Mouse (Mus musculus): ENCODE data around the gene Adora1. TPM values are rescaled to one million over a fixed set of nuclear protein-coding genes. Genes with fewer than 3 reads are reported as not detected.

Gene Adora1
- total and polyA plus RNA-seq, 3 experiments, result not detected

- TF ChIP-seq SIN3A (IDR thresholded peaks at IDR 0.05; ENCODE audit: low read length), result no peak
- peak; percentile 18; the same call in 1 of the 2 replicates for TF ChIP-seq ZNF384 (IDR thresholded peaks at IDR 0.05; ENCODE audit: low read depth, low read length)
- no peaks in the 10 kb centered on the region for H3K4me1 ChIP-seq (ENCODE audit: control insufficient read depth in 1 of 2, insufficient read depth in 2 of 2, low read length in 2 of 2)
- no peaks in the 10 kb centered on the region for H3K79me2 ChIP-seq (ENCODE audit: control insufficient read depth, insufficient read depth, low read length, poor library complexity)
- no peaks in the 10 kb centered on the region for H3K9me3 ChIP-seq (replicated peaks; ENCODE audit: insufficient read depth, low read length)
- peaks cover 2 to 5% of the 10 kb centered on the region in 2 experiments; a peak in 3 of 4 replicates for H3K27me3 ChIP-seq (ENCODE audit: control insufficient read depth in 1 of 2, insufficient read depth in 2 of 2, low read length in 2 of 2)
- H3K9ac ChIP-seq (ENCODE audit: control insufficient read depth, low read depth, low read length, poor library complexity, severe bottlenecking), result no peak overlapping the region
- no peak overlapping the region for H3K27ac ChIP-seq (ENCODE audit: control insufficient read depth, low read depth, low read length)
- H3K4me3 ChIP-seq (ENCODE audit: control insufficient read depth in 1 of 2, insufficient read depth in 1 of 2, low read depth in 2 of 2, low read length in 2 of 2), result no peak overlapping the region
- no peak for DNase-seq (ENCODE audit: low read depth, low spot score)
- no peaks in the 10 kb centered on the region for H3K36me3 ChIP-seq (ENCODE audit: control insufficient read depth in 1 of 2, insufficient read depth in 2 of 2, low read length in 2 of 2)
These were observed 72.6 kb downstream of the Adora1 start for GRCm38 (mm10) chr1:134162510-134163225.

DNA sequence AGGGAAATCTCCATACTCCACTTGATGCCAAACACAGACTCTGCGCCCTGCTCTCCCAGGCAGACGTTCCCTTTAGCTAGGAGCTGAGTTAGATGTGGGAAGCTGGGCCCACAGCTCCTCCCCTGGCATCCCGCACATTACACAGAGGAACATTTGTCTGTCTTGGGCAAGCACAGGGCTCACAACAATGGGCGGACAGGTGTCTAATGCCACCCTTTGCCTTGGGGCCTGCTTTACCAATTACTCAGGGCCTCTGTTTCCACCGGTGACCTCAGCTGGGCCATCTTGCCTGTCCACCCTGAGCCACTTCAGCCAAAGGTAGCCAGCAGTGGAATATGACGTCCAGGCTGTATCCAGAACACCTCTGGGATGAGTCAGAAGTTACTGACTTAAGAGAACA, 73.8 kb downstream of the Adora1 start:
- no peak overlapping the region for H3K4me3 ChIP-seq (ENCODE audit: control insufficient read depth in 1 of 2, insufficient read depth in 1 of 2, low read depth in 2 of 2, low read length in 2 of 2)
- no peak overlapping the region for H3K9ac ChIP-seq (ENCODE audit: control insufficient read depth, low read depth, low read length, poor library complexity, severe bottlenecking)
- H3K36me3 ChIP-seq (ENCODE audit: control insufficient read depth in 1 of 2, insufficient read depth in 2 of 2, low read length in 2 of 2), result no peaks in the 10 kb centered on the region
- no peak overlapping the region for H3K27ac ChIP-seq (ENCODE audit: control insufficient read depth, low read depth, low read length)
- H3K9me3 ChIP-seq (replicated peaks; ENCODE audit: insufficient read depth, low read length), result no peaks in the 10 kb centered on the region
- no peaks in the 10 kb centered on the region for H3K79me2 ChIP-seq (ENCODE audit: control insufficient read depth, insufficient read depth, low read length, poor library complexity)
- no peak for TF ChIP-seq MYB (IDR thresholded peaks at IDR 0.05; ENCODE audit: low read depth, low read length)
- TF ChIP-seq GATA1 (IDR thresholded peaks at IDR 0.05; ENCODE audit: low read depth, low read length), result no peak
- no peak for TF ChIP-seq SIN3A (IDR thresholded peaks at IDR 0.05; ENCODE audit: low read length)
- no peak for TF ChIP-seq EP300 (IDR thresholded peaks at IDR 0.05; ENCODE audit: low read depth in 1 of 2, low read length in 2 of 2)
- no peak for TF ChIP-seq TCF12 (IDR thresholded peaks at IDR 0.05; ENCODE audit: low read depth, low read length)
- TF ChIP-seq MXI1 (IDR thresholded peaks at IDR 0.05; ENCODE audit: low read depth, low read length), result no peak
- no peak for TF ChIP-seq MEF2A (IDR thresholded peaks at IDR 0.05; ENCODE audit: extremely low read depth, insufficient replicate concordance, low read depth, low read length, poor library complexity, severe bottlenecking)
- TF ChIP-seq ELF1 (IDR thresholded peaks at IDR 0.05; ENCODE audit: low read depth, low read length), result no peak
- TF ChIP-seq SMC3 (IDR thresholded peaks at IDR 0.05; ENCODE audit: low read depth, low read length), result no peak
- TF ChIP-seq TAL1 (IDR thresholded peaks at IDR 0.05; ENCODE audit: low read length), result no peak
- TF ChIP-seq ZC3H11A (IDR thresholded peaks at IDR 0.05; ENCODE audit: low read depth, low read length), result no peak
- H3K4me1 ChIP-seq (ENCODE audit: control insufficient read depth in 1 of 2, insufficient read depth in 2 of 2, low read length in 2 of 2), result no peaks in the 10 kb centered on the region
- DNase-seq (ENCODE audit: low read depth, low spot score), result no peak
- peaks cover 2 to 5% of the 10 kb centered on the region in 2 experiments; a peak in 3 of 4 replicates for H3K27me3 ChIP-seq (ENCODE audit: control insufficient read depth in 1 of 2, insufficient read depth in 2 of 2, low read length in 2 of 2)

GRCm38 (mm10) chr1:134160404-134160803, 74.8 kb downstream of the Adora1 start:
- no peak overlapping the region for H3K27ac ChIP-seq (ENCODE audit: control insufficient read depth, low read depth, low read length)
- H3K9me3 ChIP-seq (replicated peaks; ENCODE audit: insufficient read depth, low read length), result no peaks in the 10 kb centered on the region
- no peaks in the 10 kb centered on the region for H3K36me3 ChIP-seq (ENCODE audit: control insufficient read depth in 1 of 2, insufficient read depth in 2 of 2, low read length in 2 of 2)
- TF ChIP-seq MXI1 (IDR thresholded peaks at IDR 0.05; ENCODE audit: low read depth, low read length), result no peak
- TF ChIP-seq MAX (IDR thresholded peaks at IDR 0.05; ENCODE audit: low read length), result no peak
- TF ChIP-seq HCFC1 (IDR thresholded peaks at IDR 0.05; ENCODE audit: low read depth, low read length), result no peak
- no peak for TF ChIP-seq MYB (IDR thresholded peaks at IDR 0.05; ENCODE audit: low read depth, low read length)
- TF ChIP-seq SIN3A (IDR thresholded peaks at IDR 0.05; ENCODE audit: low read length), result no peak
- no peak for TF ChIP-seq POLR2A (IDR thresholded peaks at IDR 0.05; ENCODE audit: control insufficient read depth in 1 of 2, insufficient read depth in 1 of 2, low read depth in 1 of 2, low read length in 2 of 2, poor library complexity in 1 of 2)
- no peak for TF ChIP-seq CHD1 (IDR thresholded peaks at IDR 0.05; ENCODE audit: low read depth, low read length)
- H3K4me1 ChIP-seq (ENCODE audit: control insufficient read depth in 1 of 2, insufficient read depth in 2 of 2, low read length in 2 of 2), result no peaks in the 10 kb centered on the region
- no peak overlapping the region for H3K9ac ChIP-seq (ENCODE audit: control insufficient read depth, low read depth, low read length, poor library complexity, severe bottlenecking)
- H3K79me2 ChIP-seq (ENCODE audit: control insufficient read depth, insufficient read depth, low read length, poor library complexity), result no peaks in the 10 kb centered on the region
- no peak overlapping the region for H3K4me3 ChIP-seq (ENCODE audit: control insufficient read depth in 1 of 2, insufficient read depth in 1 of 2, low read depth in 2 of 2, low read length in 2 of 2)
- no peak for DNase-seq (ENCODE audit: low read depth, low spot score)
- H3K27me3 ChIP-seq (ENCODE audit: control insufficient read depth in 1 of 2, insufficient read depth in 2 of 2, low read length in 2 of 2), result peaks cover 0 to 5% of the 10 kb centered on the region in 2 experiments; a peak in 2 of 4 replicates
